Mouse (Mus musculus): ENCODE results near the gene Tpcn2.

The Tpcn2 gene

GRCm38 (mm10) chr7:145197042-145197441 lies 86.8 kb downstream of the Tpcn2 start:
- DNase-seq = peak in 1 of 2 experiments; percentile 49

- peak; percentile 46 to 55 for DNase-seq
These were observed 87.5 kb downstream of the Tpcn2 start for GRCm38 (mm10) chr7:145196340-145196739.

- peak; percentile 43 to 50 for DNase-seq
These were observed 88.5 kb downstream of the Tpcn2 start for GRCm38 (mm10) chr7:145195186-145195927.

- peak; percentile 83 to 88 for DNase-seq
These were observed 89.2 kb downstream of the Tpcn2 start for GRCm38 (mm10) chr7:145194455-145195161.

- DNase-seq = no peak
These were observed 91.0 kb downstream of the Tpcn2 start for GRCm38 (mm10) chr7:145192836-145193235.

- no peak for DNase-seq
These were observed 93.3 kb downstream of the Tpcn2 start for GRCm38 (mm10) chr7:145190520-145190919.

- no peak for DNase-seq
These were observed 94.5 kb downstream of the Tpcn2 start for GRCm38 (mm10) chr7:145189342-145189741.

GRCm38 (mm10) chr7:145187802-145188201 lies 96.0 kb downstream of the Tpcn2 start:
- no peak for DNase-seq

GRCm38 (mm10) chr7:145182388-145182787 lies 101.4 kb downstream of the Tpcn2 start:
- DNase-seq = peak; percentile 59 to 62

- DNase-seq = peak; percentile 73 to 78
These were observed 102.3 kb downstream of the Tpcn2 start for GRCm38 (mm10) chr7:145181376-145182034.

- no peak for DNase-seq
These were observed 104.1 kb downstream of the Tpcn2 start for GRCm38 (mm10) chr7:145179691-145180091.

GRCm38 (mm10) chr7:145176750-145177589 lies 106.8 kb downstream of the Tpcn2 start:
- DNase-seq = no peak

- peak; percentile 78 to 83 for DNase-seq
These were observed 110.2 kb downstream of the Tpcn2 start for GRCm38 (mm10) chr7:145173563-145173962.

GRCm38 (mm10) chr7:145173116-145173515 lies 110.7 kb downstream of the Tpcn2 start:
- DNase-seq = peak in 1 of 2 experiments; percentile 27

- peak; percentile 65 to 77 for DNase-seq
These were observed 114.1 kb downstream of the Tpcn2 start for GRCm38 (mm10) chr7:145169703-145170102.

- peak; percentile 34 to 68 for DNase-seq
These were observed 124.2 kb downstream of the Tpcn2 start for GRCm38 (mm10) chr7:145159283-145160240.

- DNase-seq = no peak
These were observed 128.1 kb downstream of the Tpcn2 start for GRCm38 (mm10) chr7:145155666-145156065.

GRCm38 (mm10) chr7:145154066-145154465 lies 129.7 kb downstream of the Tpcn2 start:
- DNase-seq = no peak

GRCm38 (mm10) chr7:145151845-145152244 lies 132.0 kb downstream of the Tpcn2 start:
- no peak for DNase-seq

- no peak for DNase-seq
These were observed 134.9 kb downstream of the Tpcn2 start for GRCm38 (mm10) chr7:145148902-145149301.

- DNase-seq = no peak
These were observed 135.7 kb downstream of the Tpcn2 start for GRCm38 (mm10) chr7:145147973-145148698.
